Mouse (Mus musculus) CH12.LX (cell line): ENCODE data around the gene Mapk11. TPM values are rescaled to one million over a fixed set of nuclear protein-coding genes. Genes with fewer than 3 reads are reported as not detected.

Experiments used
- DNase-seq: peaks from one replicate; pipeline ENCODE4 v3.0.0-alpha.2; 2013; ENCODE audit errors: extremely low read depth
- H3K27ac ChIP-seq: 2 replicates; pipeline ENCODE4 v1.5.1; 2012; ENCODE audit warnings: low read depth, mild to moderate bottlenecking, control low read depth, moderate library complexity; ENCODE audit not compliant: insufficient read depth
- H3K27me3 ChIP-seq: replicated peaks from 2 replicates; pipeline ENCODE3; 2012; ENCODE audit warnings: inconsistent platforms
- H3K36me3 ChIP-seq, 2 experiments: replicated peaks in 1 of 2; 2 replicates each; pipeline versions ENCODE3 to v1.6.1; 2012; ENCODE audit warnings: inconsistent platforms in 1 of 2, low read length in 1 of 2, mild to moderate bottlenecking in 1 of 2, mixed read lengths in 1 of 2, moderate library complexity in 1 of 2; ENCODE audit not compliant: control insufficient read depth in 1 of 2, insufficient read depth in 1 of 2
- H3K4me1 ChIP-seq, 2 experiments: 2 replicates each; pipeline ENCODE4 v1.6.1; 2012; ENCODE audit warnings: inconsistent platforms in 1 of 2, moderate library complexity in 1 of 2; ENCODE audit not compliant: insufficient read depth in 2 of 2, control insufficient read depth in 1 of 2
- H3K4me2 ChIP-seq: 2 replicates; pipeline ENCODE4 v1.6.1; 2012; ENCODE audit warnings: low read depth, mild to moderate bottlenecking, control low read depth; ENCODE audit not compliant: poor library complexity, insufficient read depth, severe bottlenecking
- H3K4me3 ChIP-seq, 3 experiments: fragments of 150-350 bp in 1 of 3; sonication (generic) in 1 of 3; replicated peaks in 1 of 3; 2 replicates each; pipeline versions ENCODE3 to v1.5.1; 2011 to 2012; ENCODE audit warnings: low read depth in 2 of 3, low read length in 2 of 3, mild to moderate bottlenecking in 2 of 3, moderate library complexity in 2 of 3, control low read depth in 1 of 3, improper control_type of control experiment in 1 of 3, inconsistent platforms in 1 of 3, mixed read lengths in 1 of 3; ENCODE audit not compliant: poor library complexity in 1 of 3
- H3K79me2 ChIP-seq: replicated peaks from 2 replicates; pipeline ENCODE4 v1.6.1; 2012; ENCODE audit warnings: mild to moderate bottlenecking, moderate library complexity; ENCODE audit not compliant: control insufficient read depth, poor library complexity, insufficient read depth, severe bottlenecking; ENCODE audit errors: extremely low read depth
- H3K9ac ChIP-seq: 2 replicates; pipeline ENCODE4 v1.6.1; 2012; ENCODE audit warnings: low read depth, mild to moderate bottlenecking, control low read depth, moderate library complexity; ENCODE audit not compliant: insufficient read depth
- H3K9me3 ChIP-seq: replicated peaks from 2 replicates; pipeline ENCODE3; 2012; ENCODE audit warnings: low read length, inconsistent platforms, mixed read lengths
- BHLHE40 ChIP-seq: IDR thresholded peaks from 2 replicates; pipeline ENCODE4 v1.6.1; 2011; ENCODE audit warnings: mild to moderate bottlenecking, low read depth, low read length, improper control_type of control experiment
- CHD1 ChIP-seq: IDR thresholded peaks from 2 replicates; pipeline ENCODE4 v1.6.1; 2012; ENCODE audit warnings: low read depth, low read length, improper control_type of control experiment, inconsistent platforms
- CHD2 ChIP-seq: IDR thresholded peaks from 2 replicates; pipeline ENCODE4 v1.6.1; 2011; ENCODE audit warnings: low read length, improper control_type of control experiment
- CTCF ChIP-seq, 2 experiments: IDR thresholded peaks in 1 of 2; conservative IDR thresholded peaks in 1 of 2; 2 replicates each; pipeline ENCODE4 v1.5.1; 2011 to 2012; ENCODE audit warnings: low read depth in 2 of 2, low read length in 2 of 2, improper control_type of control experiment in 1 of 2, inconsistent platforms in 1 of 2, mild to moderate bottlenecking in 1 of 2, moderate library complexity in 1 of 2
- EP300 ChIP-seq: IDR thresholded peaks from 2 replicates; pipeline ENCODE4 v1.6.1; 2011; ENCODE audit warnings: low read length, improper control_type of control experiment
- HCFC1 ChIP-seq: IDR thresholded peaks from 2 replicates; pipeline ENCODE4 v1.6.1; 2012; ENCODE audit warnings: low read depth, mild to moderate bottlenecking, inconsistent platforms, low read length, improper control_type of control experiment
- MAFK ChIP-seq: IDR thresholded peaks from 2 replicates; pipeline ENCODE4 v1.6.1; 2011; ENCODE audit warnings: low read length, improper control_type of control experiment; ENCODE audit not compliant: insufficient replicate concordance
- MAZ ChIP-seq: IDR thresholded peaks from 2 replicates; pipeline ENCODE4 v1.6.1; 2012; ENCODE audit warnings: low read depth, mild to moderate bottlenecking, inconsistent platforms, low read length, improper control_type of control experiment, moderate library complexity
- PAX5 ChIP-seq: IDR thresholded peaks from 2 replicates; pipeline ENCODE4 v1.6.1; 2012; ENCODE audit warnings: low read length, inconsistent platforms, mixed read lengths
- POLR2AphosphoS2 ChIP-seq: IDR thresholded peaks from 2 replicates; pipeline ENCODE4 v1.6.1; 2011; ENCODE audit warnings: low read depth, low read length, improper control_type of control experiment
- SMC3 ChIP-seq: IDR thresholded peaks from 2 replicates; pipeline ENCODE4 v1.6.1; 2011; ENCODE audit warnings: low read depth, low read length, improper control_type of control experiment
- TBP ChIP-seq: conservative IDR thresholded peaks from 2 replicates; pipeline ENCODE4 v1.6.1; 2011; ENCODE audit warnings: low read depth, low read length, improper control_type of control experiment
- UBTF ChIP-seq: IDR thresholded peaks from 2 replicates; pipeline ENCODE4 v1.6.1; 2012; ENCODE audit warnings: low read depth, mild to moderate bottlenecking, inconsistent platforms, low read length, improper control_type of control experiment, moderate library complexity
- USF2 ChIP-seq: conservative IDR thresholded peaks from 2 replicates; pipeline ENCODE4 v1.6.1; 2011; ENCODE audit warnings: low read depth, low read length, improper control_type of control experiment
- ZC3H11A ChIP-seq: IDR thresholded peaks from 2 replicates; pipeline ENCODE4 v1.6.1; 2012; ENCODE audit warnings: low read depth, mild to moderate bottlenecking, inconsistent platforms, low read length, improper control_type of control experiment
- ZNF384 ChIP-seq: IDR thresholded peaks from 2 replicates; pipeline ENCODE4 v1.6.1; 2012; ENCODE audit warnings: low read depth, low read length, improper control_type of control experiment, inconsistent platforms
- dilution Hi-C: fragments of 300-500 bp; cut with MboI; formaldehyde crosslinking; loops from 2 replicates; pipeline ENCODE4 v1.14.3; 2020; ENCODE audit warnings: low sequenced_read_pairs; ENCODE audit not compliant: extremely low pct_unique_long_range_greater_than_20kb, extremely low pct_ligation_motif_present
- in situ Hi-C: fragments of 300-500 bp; cut with MboI; formaldehyde crosslinking; loops from 3 replicates; pipeline ENCODE4 v1.14.3; 2019; ENCODE audit warnings: low sequenced_read_pairs, low pct_ligation_motif_present, low pct_unique_long_range_greater_than_20kb, mixed read lengths
- polyA plus RNA-seq: library from polyadenylated mRNA; unstranded; fragments of >175 nt; gene quantifications from 2 replicates; pipeline ENCODE4 v1.2.1, GENCODE M21; 2012; ENCODE audit warnings: low read depth; ENCODE audit not compliant: insufficient read length
- total RNA-seq, 2 experiments: library from RNA; depleted of rRNA; stranded (reverse); fragments of 300-350 nt in 1 of 2; fragments of >200 nt in 1 of 2; gene quantifications; 2 replicates each; pipeline ENCODE4 v1.2.3; 2012 to 2014

Mapk11 gene
- total and polyA plus RNA-seq, 3 experiments = 3.9 to 11.4 (median 5.3) TPM

- H3K27me3 ChIP-seq = peaks cover 48% of the 10 kb centered on the region
- no peak overlapping the region for H3K9ac ChIP-seq
- H3K27ac ChIP-seq = no peak overlapping the region
- peaks cover 7 to 25% of the 10 kb centered on the region in 2 experiments for H3K36me3 ChIP-seq
- in situ Hi-C loops (no loop called here), dilution Hi-C loops (no loop called here)
- no peak for TF ChIP-seq ZNF384
- H3K4me2 ChIP-seq = no peak overlapping the region
- no peaks in the 10 kb centered on the region for H3K9me3 ChIP-seq
- H3K4me3 ChIP-seq = no peak overlapping the region
- H3K4me1 ChIP-seq = peaks cover 0 to 10% of the 10 kb centered on the region in 2 experiments; a peak in 2 of 4 replicates
- H3K79me2 ChIP-seq = no peaks in the 10 kb centered on the region
- no peak for DNase-seq
Observed at GRCm38 (mm10) chr15:89141443-89141842, 8.0 kb downstream of the Mapk11 start.

GRCm38 (mm10) chr15:89140659-89141252 lies 8.7 kb downstream of the Mapk11 start, which contains the start of gene Mapk12:
TSS of gene Mapk12 (minus strand) at chr15:89140703.
- DNase-seq = no peak
- dilution Hi-C loops (no loop called here), in situ Hi-C loops (no loop called here)
- H3K36me3 ChIP-seq = peaks cover 2 to 18% of the 10 kb centered on the region in 2 experiments
- H3K9ac ChIP-seq = no peak within 1 kb of the TSS
- peaks cover 55% of the 10 kb centered on the region for H3K27me3 ChIP-seq
- no peaks in the 10 kb centered on the region for H3K79me2 ChIP-seq
- no peak for TF ChIP-seq POLR2AphosphoS2
- peaks cover 0 to 10% of the 10 kb centered on the region in 2 experiments; a peak in 2 of 4 replicates for H3K4me1 ChIP-seq
- H3K27ac ChIP-seq = no peak within 1 kb of the TSS
- no peak within 1 kb of the TSS for H3K4me2 ChIP-seq
- H3K9me3 ChIP-seq = no peaks in the 10 kb centered on the region
- H3K4me3 ChIP-seq = no peak within 1 kb of the TSS

GRCm38 (mm10) chr15:89140048-89140658 lies 9.3 kb downstream of the Mapk11 start:
- no peak for DNase-seq
- H3K4me2 ChIP-seq = no peak overlapping the region

More at GRCm38 (mm10) chr15:89140048-89140658, 9.3 kb downstream of the Mapk11 start:
- Histone ChIP-seq H3K79me2 (no peaks in the 10 kb centered on the region), H3K27me3 (peaks cover 61% of the 10 kb centered on the region), H3K36me3 (peaks cover 0 to 13% of the 10 kb centered on the region in 2 experiments), H3K9me3 (no peaks in the 10 kb centered on the region), H3K4me1 (peaks cover 0 to 9% of the 10 kb centered on the region in 2 experiments; a peak in 2 of 4 replicates), H3K27ac (no peak overlapping the region), H3K9ac (no peak overlapping the region)
- in situ Hi-C loops = no loop called here
- dilution Hi-C loops = no loop called here
- TF ChIP-seq PAX5 = no peak
- no peak for TF ChIP-seq ZNF384
- no peak for TF ChIP-seq MAFK
- TF ChIP-seq POLR2AphosphoS2 = no peak
- TF ChIP-seq EP300 = no peak
- TF ChIP-seq ZC3H11A = no peak
- TF ChIP-seq SMC3 = no peak
- TF ChIP-seq CHD2 = no peak
- TF ChIP-seq UBTF = no peak
- no peak for TF ChIP-seq TBP
- TF ChIP-seq MAZ = no peak
- TF ChIP-seq USF2 = no peak
- no peak for TF ChIP-seq CHD1
- TF ChIP-seq BHLHE40 = no peak
- no peak for TF ChIP-seq HCFC1
- no peak for TF ChIP-seq CTCF (conservative IDR thresholded peaks at IDR 0.05 in 1 of 2, IDR thresholded peaks at IDR 0.05 in 1 of 2; ENCODE audit: low read depth in 2 of 2, low read length in 2 of 2)
- TF ChIP-seq, all 38 proteins: peak for 0
- no peak overlapping the region for H3K4me3 ChIP-seq
